Mouse (Mus musculus): Measurements from ENCODE around the gene Tmem151b. TPM values are rescaled to one million over a fixed set of nuclear protein-coding genes. Genes with fewer than 3 reads are reported as not detected.

The Tmem151b gene
- polyA plus RNA-seq, 1 experiment from 2014 or later: 8.2 TPM

- no peak overlapping the region for H3K4me3 ChIP-seq (ENCODE audit: low read depth, low read length)
- H3K4me1 ChIP-seq (replicated peaks; ENCODE audit: control insufficient read depth, insufficient read depth, low read length): no peaks in the 10 kb centered on the region; the same call in 1 of the 2 replicates
- no peak overlapping the region for H3K9ac ChIP-seq (ENCODE audit: low read length)
Observed at GRCm38 (mm10) chr17:45505941-45506465, 43.5 kb downstream of the Tmem151b start.

GRCm38 (mm10) chr17:45503301-45503973 is 46.0 kb downstream of the Tmem151b start:
- Histone ChIP-seq H3K27ac (ENCODE audit: low read depth, low read length) (no peak overlapping the region), H3K4me1 (replicated peaks; ENCODE audit: control insufficient read depth, insufficient read depth, low read length) (no peaks in the 10 kb centered on the region; the same call in 1 of the 2 replicates), H3K36me3 (ENCODE audit: control insufficient read depth, insufficient read depth, low read length) (no peaks in the 10 kb centered on the region), H3K27me3 (ENCODE audit: control insufficient read depth, insufficient read depth, low read length) (no peaks in the 10 kb centered on the region), H3K4me2 (ENCODE audit: low read depth, low read length, severe bottlenecking) (no peak overlapping the region), H3K4me3 (ENCODE audit: low read depth, low read length) (no peak overlapping the region), H3K9me3 (ENCODE audit: control insufficient read depth, low read length) (no peaks in the 10 kb centered on the region), H3K9ac (ENCODE audit: low read length) (no peak overlapping the region)
- ATAC-seq (replicated peaks; ENCODE audit: low FRiP score) (no peak), DNase-seq (ENCODE audit: low spot score) (no peak)
- 65% methylated on average over 5 of the region's 5 CpGs for whole genome bisulfite sequencing

More at GRCm38 (mm10) chr17:45505941-45506465, 43.5 kb downstream of the Tmem151b start:
- DNase-seq (ENCODE audit: low spot score) (no peak), ATAC-seq (replicated peaks; ENCODE audit: low FRiP score) (no peak)
- Histone ChIP-seq H3K27ac (ENCODE audit: low read depth, low read length) (no peak overlapping the region), H3K36me3 (ENCODE audit: control insufficient read depth, insufficient read depth, low read length) (peaks cover 3% of the 10 kb centered on the region; the same call in 1 of the 2 replicates), H3K4me2 (ENCODE audit: low read depth, low read length, severe bottlenecking) (no peak overlapping the region), H3K9me3 (ENCODE audit: control insufficient read depth, low read length) (no peaks in the 10 kb centered on the region), H3K27me3 (ENCODE audit: control insufficient read depth, insufficient read depth, low read length) (no peaks in the 10 kb centered on the region)
- 75% methylated on average over 6 of the region's 6 CpGs for WGBS

- ATAC-seq (replicated peaks; ENCODE audit: low FRiP score) (no peak), DNase-seq (ENCODE audit: low spot score) (no peak)
- Histone ChIP-seq H3K36me3 (ENCODE audit: control insufficient read depth, insufficient read depth, low read length) (no peaks in the 10 kb centered on the region), H3K9me3 (ENCODE audit: control insufficient read depth, low read length) (no peaks in the 10 kb centered on the region), H3K9ac (ENCODE audit: low read length) (no peak overlapping the region), H3K4me1 (replicated peaks; ENCODE audit: control insufficient read depth, insufficient read depth, low read length) (no peaks in the 10 kb centered on the region; the same call in 1 of the 2 replicates), H3K27me3 (ENCODE audit: control insufficient read depth, insufficient read depth, low read length) (no peaks in the 10 kb centered on the region), H3K27ac (ENCODE audit: low read depth, low read length) (no peak overlapping the region), H3K4me3 (ENCODE audit: low read depth, low read length) (no peak overlapping the region), H3K4me2 (ENCODE audit: low read depth, low read length, severe bottlenecking) (no peak overlapping the region)
- 63% methylated on average over 4 of the region's 4 CpGs for WGBS
Observed at GRCm38 (mm10) chr17:45502324-45502723, 47.2 kb downstream of the Tmem151b start.

- Histone ChIP-seq H3K4me3 (ENCODE audit: low read depth, low read length) (no peak overlapping the region), H3K4me1 (replicated peaks; ENCODE audit: control insufficient read depth, insufficient read depth, low read length) (no peaks in the 10 kb centered on the region), H3K9ac (ENCODE audit: low read length) (no peak overlapping the region), H3K4me2 (ENCODE audit: low read depth, low read length, severe bottlenecking) (no peak overlapping the region), H3K36me3 (ENCODE audit: control insufficient read depth, insufficient read depth, low read length) (no peaks in the 10 kb centered on the region), H3K9me3 (ENCODE audit: control insufficient read depth, low read length) (no peaks in the 10 kb centered on the region), H3K27ac (ENCODE audit: low read depth, low read length) (no peak overlapping the region), H3K27me3 (ENCODE audit: control insufficient read depth, insufficient read depth, low read length) (no peaks in the 10 kb centered on the region)
- DNase-seq (ENCODE audit: low spot score) (no peak), ATAC-seq (replicated peaks; ENCODE audit: low FRiP score) (no peak)
- WGBS: 48% methylated on average over 4 of the region's 4 CpGs
Observed at GRCm38 (mm10) chr17:45500981-45501380, 48.5 kb downstream of the Tmem151b start.

GRCm38 (mm10) chr17:45499516-45499915 is 50.0 kb downstream of the Tmem151b start:
- ATAC-seq (replicated peaks; ENCODE audit: low FRiP score): no peak
- 51% methylated on average over 2 of the region's 2 CpGs for WGBS
- Histone ChIP-seq H3K4me2 (ENCODE audit: low read depth, low read length, severe bottlenecking) (no peak overlapping the region), H3K27me3 (ENCODE audit: control insufficient read depth, insufficient read depth, low read length) (no peaks in the 10 kb centered on the region), H3K27ac (ENCODE audit: low read depth, low read length) (no peak overlapping the region), H3K4me3 (ENCODE audit: low read depth, low read length) (no peak overlapping the region), H3K9ac (ENCODE audit: low read length) (no peak overlapping the region), H3K4me1 (replicated peaks; ENCODE audit: control insufficient read depth, insufficient read depth, low read length) (no peaks in the 10 kb centered on the region), H3K36me3 (ENCODE audit: control insufficient read depth, insufficient read depth, low read length) (no peaks in the 10 kb centered on the region), H3K9me3 (ENCODE audit: control insufficient read depth, low read length) (no peaks in the 10 kb centered on the region)
- DNase-seq (ENCODE audit: low spot score): no peak

- H3K4me2 ChIP-seq (ENCODE audit: low read depth, low read length, severe bottlenecking): no peak overlapping the region
- no peaks in the 10 kb centered on the region for H3K4me1 ChIP-seq (replicated peaks; ENCODE audit: control insufficient read depth, insufficient read depth, low read length)
- no peaks in the 10 kb centered on the region for H3K9me3 ChIP-seq (ENCODE audit: control insufficient read depth, low read length)
- 86% methylated on average over 13 of the region's 13 CpGs for WGBS
- H3K9ac ChIP-seq (ENCODE audit: low read length): no peak overlapping the region
- no peaks in the 10 kb centered on the region for H3K27me3 ChIP-seq (ENCODE audit: control insufficient read depth, insufficient read depth, low read length)
- H3K4me3 ChIP-seq (ENCODE audit: low read depth, low read length): no peak overlapping the region
- ATAC-seq (replicated peaks; ENCODE audit: low FRiP score): no peak
- no peaks in the 10 kb centered on the region for H3K36me3 ChIP-seq (ENCODE audit: control insufficient read depth, insufficient read depth, low read length)
- no peak for DNase-seq (ENCODE audit: low spot score)
- H3K27ac ChIP-seq (ENCODE audit: low read depth, low read length): no peak overlapping the region
Observed at GRCm38 (mm10) chr17:45498397-45498796, 51.1 kb downstream of the Tmem151b start.

GRCm38 (mm10) chr17:45495398-45495797 is 54.1 kb downstream of the Tmem151b start:
- 78% methylated on average over 11 of the region's 11 CpGs for WGBS
- no peaks in the 10 kb centered on the region for H3K9me3 ChIP-seq (ENCODE audit: control insufficient read depth, low read length)
- ATAC-seq (replicated peaks; ENCODE audit: low FRiP score): no peak

More at GRCm38 (mm10) chr17:45495398-45495797, 54.1 kb downstream of the Tmem151b start:
- H3K27ac ChIP-seq (ENCODE audit: low read depth, low read length): no peak overlapping the region
- no peaks in the 10 kb centered on the region for H3K4me1 ChIP-seq (replicated peaks; ENCODE audit: control insufficient read depth, insufficient read depth, low read length)
- no peaks in the 10 kb centered on the region for H3K36me3 ChIP-seq (ENCODE audit: control insufficient read depth, insufficient read depth, low read length)
- H3K4me3 ChIP-seq (ENCODE audit: low read depth, low read length): no peak overlapping the region
- no peak overlapping the region for H3K9ac ChIP-seq (ENCODE audit: low read length)
- H3K4me2 ChIP-seq (ENCODE audit: low read depth, low read length, severe bottlenecking): no peak overlapping the region
- DNase-seq (ENCODE audit: low spot score): no peak
- no peaks in the 10 kb centered on the region for H3K27me3 ChIP-seq (ENCODE audit: control insufficient read depth, insufficient read depth, low read length)
